Mouse (Mus musculus) limb, embryonic 11.5 days (tissue): ENCODE measurements around the gene Evi2b. TPM values are rescaled to one million over a fixed set of nuclear protein-coding genes. Genes with fewer than 3 reads are reported as not detected.

Experiments used
- ATAC-seq: fragments of 200-750 bp; cut with Nextera tagmentation; 2 replicates; pipeline ENCODE4 v1.8.0; 2017; ENCODE audit warnings: low read depth; ENCODE audit not compliant: insufficient number of reproducible peaks, low FRiP score, low TSS enrichment
- DNase-seq: peaks from one replicate; pipeline ENCODE4 v3.0.0-alpha.2; 2015; ENCODE audit warnings: low spot score
- H3K27ac ChIP-seq: fragments of 300-500 bp; sonication (generic); replicated peaks from 2 replicates; pipeline ENCODE4 v1.5.1; 2014; ENCODE audit warnings: low read depth, mild to moderate bottlenecking, low read length
- H3K27me3 ChIP-seq: fragments of 300-500 bp; sonication (generic); 2 replicates; pipeline ENCODE4 v1.6.1; 2014; ENCODE audit warnings: mild to moderate bottlenecking, low read length, mixed read lengths; ENCODE audit not compliant: control insufficient read depth, insufficient read depth
- H3K36me3 ChIP-seq: fragments of 300-500 bp; sonication (generic); 2 replicates; pipeline ENCODE4 v1.6.1; 2014; ENCODE audit warnings: mild to moderate bottlenecking, low read length, moderate library complexity, mixed read lengths; ENCODE audit not compliant: control insufficient read depth, insufficient read depth
- H3K4me1 ChIP-seq: fragments of 300-500 bp; sonication (generic); 2 replicates; pipeline ENCODE4 v1.6.1; 2014; ENCODE audit warnings: low read length, mixed read lengths; ENCODE audit not compliant: control insufficient read depth, insufficient read depth
- H3K4me2 ChIP-seq: fragments of 300-500 bp; sonication (generic); 2 replicates; pipeline ENCODE4 v1.6.1; 2014; ENCODE audit warnings: low read depth, mild to moderate bottlenecking, moderate library complexity; ENCODE audit not compliant: severe bottlenecking
- H3K4me3 ChIP-seq: fragments of 300-500 bp; sonication (generic); 2 replicates; pipeline ENCODE4 v1.5.1; 2014; ENCODE audit warnings: low read depth, low read length
- H3K9ac ChIP-seq: fragments of 300-500 bp; sonication (generic); 2 replicates; pipeline ENCODE4 v1.6.1; 2014; ENCODE audit warnings: mild to moderate bottlenecking, low read length
- H3K9me3 ChIP-seq: fragments of 300-500 bp; sonication (generic); 2 replicates; pipeline ENCODE4 v1.6.1; 2016; ENCODE audit warnings: low read length; ENCODE audit not compliant: control insufficient read depth
- WGBS: fragments of 180-500 bp; shearing (Covaris S2); extraction: QIAGEN DNeasy Blood & Tissue Kit; methylation state at CpG from one replicate; pipeline ENCODE4 v1.1.7; 2014; 5-methylcytosine and 5-hydroxymethylcytosine counted together
- polyA plus RNA-seq: library from polyadenylated mRNA; unstranded; fragments of >200 nt; fragmentation: Nextera tagmentation; extraction: Ambion mirVana; gene quantifications from 2 replicates; pipeline ENCODE4 v1.2.1, GENCODE M21; 2014

Evi2b gene
- 0.15 and 0.27 TPM in 2 replicates for polyA plus RNA-seq

DNA sequence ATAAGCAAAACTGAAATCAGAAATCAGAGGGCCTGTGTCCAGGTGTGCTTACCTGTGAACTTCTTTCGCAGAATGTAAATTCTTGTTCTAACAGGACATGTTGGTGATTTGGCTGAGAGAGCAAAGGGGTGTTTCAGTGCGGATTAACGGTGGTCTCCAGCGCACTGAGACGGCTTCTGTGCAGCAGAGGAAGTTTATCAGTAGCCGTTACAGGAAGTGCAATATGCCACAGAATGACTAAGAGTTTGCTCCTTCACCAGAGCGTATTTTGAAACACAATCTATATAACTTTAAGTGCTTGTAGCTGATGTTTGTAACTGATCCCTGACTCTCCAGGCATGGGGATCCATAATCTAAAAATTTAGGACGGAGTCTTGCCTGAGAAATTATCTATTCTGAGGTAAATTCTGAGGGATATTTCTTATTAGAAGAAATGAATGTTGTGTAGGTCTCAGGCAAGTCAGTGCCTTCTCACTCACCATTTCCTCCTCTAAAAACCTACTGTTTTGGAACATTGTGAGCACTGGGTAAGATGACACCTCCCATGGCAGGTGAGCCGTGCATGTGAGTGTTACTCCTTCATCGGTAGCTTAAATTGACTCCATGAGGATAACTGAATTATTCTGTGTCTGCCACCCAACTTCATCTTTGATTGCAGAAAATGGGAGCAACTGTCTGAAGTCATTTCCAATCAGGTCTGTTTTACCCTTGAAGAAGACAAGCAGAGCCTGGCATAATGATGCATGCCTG, at the start of gene Evi2b:
Gene Evi2b, minus strand, starts transcription at position 203 of the 750 bp plus-strand sequence.
- no peaks in the 10 kb centered on the region for H3K4me1 ChIP-seq

GRCm38 (mm10) chr11:79570319-79570718, 46.8 kb upstream of the Evi2b start:
- no peak overlapping the region for H3K9ac ChIP-seq
- DNase-seq, result no peak
- no peaks in the 10 kb centered on the region for H3K9me3 ChIP-seq
- peaks cover 16% of the 10 kb centered on the region; the same call in 1 of the 2 replicates for H3K36me3 ChIP-seq
- H3K4me1 ChIP-seq, result no peaks in the 10 kb centered on the region
- H3K27ac ChIP-seq, result no peak overlapping the region
- H3K27me3 ChIP-seq, result no peaks in the 10 kb centered on the region
- H3K4me3 ChIP-seq, result no peak overlapping the region
- no peak for ATAC-seq
- H3K4me2 ChIP-seq, result no peak overlapping the region
- 95% methylated on average over 2 of the region's 2 CpGs for WGBS

More for the DNA sequence above, at the start of gene Evi2b:
- Histone ChIP-seq H3K27me3 (no peaks in the 10 kb centered on the region), H3K4me3 (no peak within 1 kb of the TSS), H3K9me3 (no peaks in the 10 kb centered on the region), H3K4me2 (no peak within 1 kb of the TSS), H3K27ac (no peak within 1 kb of the TSS), H3K36me3 (no peaks in the 10 kb centered on the region), H3K9ac (no peak within 1 kb of the TSS)
- DNase-seq, result no peak
- no peak for ATAC-seq
- 84% methylated on average over 10 of the region's 10 CpGs for WGBS

- Histone ChIP-seq H3K9me3 (no peaks in the 10 kb centered on the region), H3K4me1 (no peaks in the 10 kb centered on the region), H3K27ac (no peak overlapping the region), H3K36me3 (peaks cover 15% of the 10 kb centered on the region; the same call in 1 of the 2 replicates), H3K27me3 (no peaks in the 10 kb centered on the region), H3K4me2 (no peak overlapping the region), H3K9ac (no peak overlapping the region), H3K4me3 (no peak overlapping the region)
- 95% methylated on average over 11 of the region's 11 CpGs for WGBS
- no peak for ATAC-seq
- no peak for DNase-seq
Measured at GRCm38 (mm10) chr11:79568197-79568911, 44.8 kb upstream of the Evi2b start.

DNA sequence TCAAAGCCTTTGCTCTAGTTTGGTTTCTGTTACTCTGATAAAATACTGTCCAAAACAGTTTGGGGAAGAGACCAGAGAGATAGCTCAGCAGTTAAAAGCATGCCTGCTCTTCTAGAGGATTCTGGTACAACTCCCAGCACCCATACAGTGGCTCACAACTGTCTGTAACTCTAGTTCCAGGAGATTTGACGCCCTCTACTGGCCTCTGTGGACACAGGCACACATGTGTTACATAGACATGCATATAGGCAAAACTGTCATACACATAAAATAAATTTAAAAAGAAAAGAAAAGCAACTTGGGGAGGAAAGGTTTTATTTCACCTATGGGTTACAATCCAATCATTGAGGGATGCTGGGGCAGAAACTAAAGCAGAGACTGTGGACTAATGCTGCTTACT, 43.4 kb upstream of the Evi2b start:
- H3K4me2 ChIP-seq, result no peak overlapping the region
- no peaks in the 10 kb centered on the region for H3K27me3 ChIP-seq
- no peak overlapping the region for H3K4me3 ChIP-seq
- no peaks in the 10 kb centered on the region for H3K9me3 ChIP-seq
- no peak for ATAC-seq
- no peak for DNase-seq
- no peak overlapping the region for H3K9ac ChIP-seq
- no peak overlapping the region for H3K27ac ChIP-seq
- H3K36me3 ChIP-seq, result peaks cover 16% of the 10 kb centered on the region; the same call in 1 of the 2 replicates
- 66% methylated on average over 1 of the region's 1 CpGs for WGBS
- H3K4me1 ChIP-seq, result no peaks in the 10 kb centered on the region

DNA sequence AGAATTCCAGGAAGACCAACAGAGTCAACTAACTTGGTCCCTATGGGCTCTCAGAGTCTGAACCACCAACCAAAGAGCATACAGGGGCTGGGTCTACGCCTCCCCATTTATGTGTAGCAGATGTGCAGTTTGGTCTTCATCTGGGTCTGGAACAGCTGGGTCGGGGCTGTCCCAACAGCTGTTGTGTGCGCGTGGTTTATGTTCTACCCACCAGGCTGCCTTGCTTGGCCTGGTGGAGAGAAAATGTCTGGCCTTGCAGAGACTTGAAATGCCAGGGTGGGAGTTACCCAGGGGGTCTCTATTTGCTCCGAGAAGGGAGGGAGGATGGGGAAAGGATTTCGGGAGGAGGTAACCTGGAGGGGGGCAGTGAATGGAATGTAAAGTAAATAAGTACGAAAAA, 39.9 kb upstream of the Evi2b start:
- Histone ChIP-seq H3K4me2 (no peak overlapping the region), H3K27ac (no peak overlapping the region), H3K4me3 (no peak overlapping the region), H3K4me1 (no peaks in the 10 kb centered on the region), H3K36me3 (peaks cover 11% of the 10 kb centered on the region; the same call in 1 of the 2 replicates), H3K9ac (no peak overlapping the region), H3K27me3 (no peaks in the 10 kb centered on the region), H3K9me3 (no peaks in the 10 kb centered on the region)
- ATAC-seq (no peak), DNase-seq (no peak)
- 85% methylated on average over 7 of the region's 7 CpGs for WGBS

GRCm38 (mm10) chr11:79560536-79560935, 37.0 kb upstream of the Evi2b start:
- ATAC-seq (no peak), DNase-seq (no peak)
- 94% methylated on average over 4 of the region's 4 CpGs for WGBS
- no peaks in the 10 kb centered on the region for H3K9me3 ChIP-seq
- no peaks in the 10 kb centered on the region for H3K27me3 ChIP-seq
- H3K4me2 ChIP-seq, result no peak overlapping the region
- H3K4me3 ChIP-seq, result no peak overlapping the region
- H3K27ac ChIP-seq, result no peak overlapping the region
- H3K9ac ChIP-seq, result no peak overlapping the region
- no peaks in the 10 kb centered on the region for H3K4me1 ChIP-seq
- peaks cover 5% of the 10 kb centered on the region; the same call in 1 of the 2 replicates for H3K36me3 ChIP-seq

DNA sequence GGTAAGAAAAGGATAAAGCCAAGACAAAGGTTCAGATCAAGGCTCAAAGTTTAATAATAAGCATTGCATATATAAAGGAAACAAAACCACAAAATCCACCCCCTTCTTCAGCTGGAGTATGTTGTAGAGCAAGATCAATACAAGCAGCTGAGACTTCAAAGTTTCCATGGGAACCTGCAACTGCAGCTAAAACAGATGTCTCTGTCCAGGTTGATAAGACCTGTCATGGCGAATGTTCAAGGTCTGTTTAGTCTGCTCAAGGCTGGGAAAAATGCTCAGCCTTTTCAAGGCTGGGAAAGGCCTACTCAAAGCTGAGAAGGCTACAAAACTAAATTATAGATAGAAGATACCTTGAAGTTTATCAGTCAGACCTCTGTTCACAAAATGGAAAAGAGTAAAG, 29.1 kb upstream of the Evi2b start:
- no peak overlapping the region for H3K9ac ChIP-seq
- H3K4me3 ChIP-seq, result no peak overlapping the region
- ATAC-seq (no peak), DNase-seq (no peak)
- no peaks in the 10 kb centered on the region for H3K4me1 ChIP-seq
- no peak overlapping the region for H3K27ac ChIP-seq
- 85% methylated on average over 1 of the region's 1 CpGs for WGBS
- no peak overlapping the region for H3K4me2 ChIP-seq
- H3K27me3 ChIP-seq, result no peaks in the 10 kb centered on the region
- H3K9me3 ChIP-seq, result no peaks in the 10 kb centered on the region
- H3K36me3 ChIP-seq, result peaks cover 15% of the 10 kb centered on the region

DNA sequence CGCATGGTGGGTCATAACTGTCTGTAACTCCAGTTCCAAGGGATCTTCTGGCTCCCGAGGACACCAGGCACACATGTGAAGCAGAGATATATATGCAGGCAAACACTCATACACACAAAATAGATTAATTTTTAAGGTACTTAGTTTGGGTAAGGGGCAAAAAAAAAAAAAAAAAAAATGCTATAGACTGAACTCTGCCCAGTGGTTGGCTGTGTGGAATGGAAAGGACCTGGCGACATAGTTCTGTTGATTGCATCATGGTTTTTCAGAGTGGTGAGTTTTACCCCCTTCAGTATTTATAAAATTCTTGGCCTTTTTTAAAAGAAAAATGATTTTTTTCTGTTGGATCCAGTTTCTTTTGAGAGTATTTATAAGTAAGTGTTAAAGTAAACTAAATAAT, 12.7 kb upstream of the Evi2b start:
- Histone ChIP-seq H3K4me1 (no peaks in the 10 kb centered on the region), H3K4me3 (no peak overlapping the region), H3K9ac (no peak overlapping the region), H3K27me3 (no peaks in the 10 kb centered on the region), H3K9me3 (no peaks in the 10 kb centered on the region), H3K27ac (no peak overlapping the region), H3K36me3 (no peaks in the 10 kb centered on the region), H3K4me2 (no peak overlapping the region)
- no peak for DNase-seq
- ATAC-seq, result no peak
- WGBS, result 92% methylated on average over 3 of the region's 3 CpGs
